12 mouse cellular contexts compared by ENCODE assay signal in genomic region chr13:55847805-55848204, GRCm38 (mm10). TPM values are rescaled to one million over a fixed set of nuclear protein-coding genes. Genes with fewer than 3 reads are reported as not detected.
DNase-seq lines count a peak whose midpoint lies in the region; ATAC-seq lines count a peak whose summit lies in the region.
"Had no signal": no experiment of that assay in that cellular context is flagged by ENCODE, and none has a peak within 500 bp of the region (broad histone marks: within the 10 kb centered on the region; RNA-seq: fewer than 3 reads in every experiment).

No protein-coding gene starts in this region.

- H3K4me2 ChIP-seq in kidney, embryonic 16.5 days (replicated peaks; ENCODE audit: low read depth, low read length): peak overlapping the region; percentile 50
- no peak overlapping the region for H3K4me2 ChIP-seq in midbrain, embryonic 16.5 days (ENCODE audit: low read length)
- H3K4me2 ChIP-seq in forebrain, embryonic 12.5 days: no peak overlapping the region

- peaks cover 18% of the 10 kb centered on the region for H3K4me1 ChIP-seq in kidney, embryonic 16.5 days (ENCODE audit: insufficient read depth, low read length)
- H3K4me1 ChIP-seq in midbrain, embryonic 16.5 days (ENCODE audit: control insufficient read depth, insufficient read depth, low read length): no peaks in the 10 kb centered on the region
- peaks cover 4% of the 10 kb centered on the region; the same call in 1 of the 2 replicates for H3K4me1 ChIP-seq in forebrain, embryonic 12.5 days

- H3K27me3 ChIP-seq in kidney, embryonic 16.5 days (ENCODE audit: insufficient read depth, low read length): peaks cover 27% of the 10 kb centered on the region
- 0 out of 2 replicates have a peak, but pooled peaks cover 7% of the 10 kb centered on the region for H3K27me3 ChIP-seq in midbrain, embryonic 16.5 days (ENCODE audit: control insufficient read depth, insufficient read depth, low read depth, low read length)
- H3K27me3 ChIP-seq in forebrain, embryonic 12.5 days: peaks cover 33% of the 10 kb centered on the region

- peak overlapping the region; percentile 30 for H3K4me3 ChIP-seq in kidney, embryonic 16.5 days (ENCODE audit: low read length)
- H3K4me3 ChIP-seq in midbrain, embryonic 16.5 days (ENCODE audit: low read depth, low read length): no peak overlapping the region
- H3K4me3 ChIP-seq in forebrain, embryonic 12.5 days (replicated peaks): no peak overlapping the region
- H3K4me3 ChIP-seq: erythroblast, embryonic 14.5 days had no signal

- peaks cover 5% of the 10 kb centered on the region; the same call in 1 of the 2 replicates for H3K9me3 ChIP-seq in kidney, embryonic 16.5 days (ENCODE audit: low read length)
- no peaks in the 10 kb centered on the region for H3K9me3 ChIP-seq in midbrain, embryonic 16.5 days (replicated peaks; ENCODE audit: control insufficient read depth, low read length, poor library complexity, severe bottlenecking)
- H3K9me3 ChIP-seq in forebrain, embryonic 12.5 days: 0 out of 2 replicates have a peak, but pooled peaks cover 6% of the 10 kb centered on the region

- H3K36me3 ChIP-seq in kidney, embryonic 16.5 days (ENCODE audit: insufficient read depth, low read length): no peaks in the 10 kb centered on the region
- H3K36me3 ChIP-seq in midbrain, embryonic 16.5 days (ENCODE audit: control insufficient read depth, insufficient read depth, low read length): no peaks in the 10 kb centered on the region
- no peaks in the 10 kb centered on the region for H3K36me3 ChIP-seq in forebrain, embryonic 12.5 days (replicated peaks)

- no peak overlapping the region for H3K27ac ChIP-seq in kidney, embryonic 16.5 days (ENCODE audit: low read length)
- no peak overlapping the region for H3K27ac ChIP-seq in midbrain, embryonic 16.5 days (ENCODE audit: low read length)
- H3K27ac ChIP-seq in forebrain, embryonic 12.5 days: no peak overlapping the region

- peak; percentile 57; the same call in 1 of the 2 replicates for ATAC-seq in kidney, embryonic 16.5 days (ENCODE audit: low FRiP score, low TSS enrichment)
- peak; percentile 30 to 42 for ATAC-seq in hematopoietic stem cell, adult 5-6 weeks (replicated peaks in 1 of 2; ENCODE audit: insufficient read depth in 1 of 2, low FRiP score in 2 of 2, low TSS enrichment in 1 of 2, low read depth in 1 of 2, poor library complexity in 2 of 2, severe bottlenecking in 2 of 2)
- ATAC-seq in midbrain, embryonic 16.5 days: no peak
- no peak for ATAC-seq in forebrain, embryonic 12.5 days (ENCODE audit: low FRiP score)

- 7% methylated on average over 10 of the region's 10 CpGs for WGBS in kidney, embryonic 16.5 days
- WGBS in midbrain, embryonic 16.5 days: 70% methylated on average over 10 of the region's 10 CpGs
- 75% methylated on average over 10 of the region's 10 CpGs for WGBS in forebrain, embryonic 12.5 days

- DNase-seq in embryo, embryonic 10 days (ENCODE audit: low spot score): peak; percentile 79
- DNase-seq in embryo, embryonic 9.5 days (ENCODE audit: extremely low spot score): no peak
- no peak for DNase-seq in kidney, postnatal 14 days
- peak; percentile 49 for DNase-seq in lung, postnatal 10 days
- DNase-seq: adrenal gland, adult 8-10 months; cerebellum, adult 11 months had no signal

- H3K9ac ChIP-seq in kidney, embryonic 16.5 days (replicated peaks; ENCODE audit: low read length): no peak overlapping the region
- no peak overlapping the region for H3K9ac ChIP-seq in midbrain, embryonic 16.5 days (ENCODE audit: low read depth, low read length)
- no peak overlapping the region for H3K9ac ChIP-seq in forebrain, embryonic 12.5 days

RNA-seq across cellular contexts. Expression of gene Pitx1, which starts 11.8 kb away (rescaled TPM):
- polyA plus RNA-seq in kidney, embryonic 16.5 days (2015; fragmentation: Nextera tagmentation; extraction: Ambion mirVana): 0.36 and 2.1 TPM in 2 replicates
- not detected in 2 replicates for total RNA-seq in hematopoietic stem cell, adult 5-6 weeks (2017)
- 1.0 and 1.4 TPM in 2 replicates for polyA plus RNA-seq in midbrain, embryonic 16.5 days (2015; fragmentation: Nextera tagmentation; extraction: Ambion mirVana)
- polyA plus RNA-seq in forebrain, embryonic 12.5 days (2016; fragmentation: Nextera tagmentation; extraction: Ambion mirVana): 1.7 and 2.8 TPM in 2 replicates
- total RNA-seq: adrenal gland, adult 8-10 months; MEL had no signal

Comparison
In these comparisons a context has a peak if more than half of its experiments do, and no peak if none do; other contexts are left out.
1. DNase-seq: peak in embryo, embryonic 10 days (single experiment) and lung, postnatal 10 days (single experiment); none in embryo, embryonic 9.5 days (single experiment) and kidney, postnatal 14 days (single experiment).
2. ATAC-seq: peak in kidney, embryonic 16.5 days (single experiment) and hematopoietic stem cell, adult 5-6 weeks (2 of 2); none in midbrain, embryonic 16.5 days (single experiment) and forebrain, embryonic 12.5 days (single experiment).